Mouse (Mus musculus) liver, embryonic 14.5 days (tissue): ENCODE measurements at regions not wholly inside any gene's neighbourhood (a gene's known extent, or its start where the extent isn't known, plus 50 kb on each side); places are given as distances from the start of the nearest gene placed in this dataset.

Source experiments
- CTCF ChIP-seq: IDR thresholded peaks from 2 replicates; pipeline ENCODE4 v1.5.1; 2016; ENCODE audit warnings: antibody characterized with exemption, low read depth, control low read depth
- EP300 ChIP-seq: IDR thresholded peaks from 2 replicates; pipeline ENCODE4 v1.6.1; 2016; ENCODE audit warnings: antibody characterized with exemption, low read depth

GRCm38 (mm10) chr11:7697591-7697990 lies 483.9 kb upstream of the Igfbp3 start:
- TF ChIP-seq CTCF (no peak), EP300 (no peak)
